Mouse (Mus musculus) limb, embryonic 12.5 days (tissue): ENCODE data around the gene Arf5. TPM values are rescaled to one million over a fixed set of nuclear protein-coding genes. Genes with fewer than 3 reads are reported as not detected.

Experiments
- ATAC-seq: fragments of 200-750 bp; cut with Nextera tagmentation; 2 replicates; pipeline ENCODE4 v1.8.0; 2017; ENCODE audit warnings: low read depth, moderate TSS enrichment; ENCODE audit not compliant: insufficient number of reproducible peaks, insufficient read depth, low FRiP score, low TSS enrichment
- H3K27ac ChIP-seq: fragments of 300-500 bp; sonication (generic); 2 replicates; pipeline ENCODE4 v1.5.1; 2016; ENCODE audit warnings: mild to moderate bottlenecking, moderate library complexity
- H3K27me3 ChIP-seq: fragments of 300-500 bp; sonication (generic); 2 replicates; pipeline ENCODE4 v1.6.1; 2016; ENCODE audit warnings: mild to moderate bottlenecking, moderate library complexity
- H3K36me3 ChIP-seq: fragments of 300-500 bp; sonication (generic); 2 replicates; pipeline ENCODE4 v1.6.1; 2016; ENCODE audit warnings: mild to moderate bottlenecking, moderate library complexity
- H3K4me1 ChIP-seq: fragments of 300-500 bp; sonication (generic); replicated peaks from 2 replicates; pipeline ENCODE4 v1.6.1; 2016
- H3K4me2 ChIP-seq: fragments of 300-500 bp; sonication (generic); 2 replicates; pipeline ENCODE4 v1.6.1; 2016; ENCODE audit warnings: mild to moderate bottlenecking, moderate library complexity
- H3K4me3 ChIP-seq: fragments of 300-500 bp; sonication (generic); replicated peaks from 2 replicates; pipeline ENCODE4 v1.5.1; 2016; ENCODE audit warnings: mild to moderate bottlenecking
- H3K9ac ChIP-seq: fragments of 300-500 bp; sonication (generic); replicated peaks from 2 replicates; pipeline ENCODE4 v1.6.1; 2016; ENCODE audit warnings: mild to moderate bottlenecking, moderate library complexity
- H3K9me3 ChIP-seq: fragments of 300-500 bp; sonication (generic); 2 replicates; pipeline ENCODE4 v1.6.1; 2016; ENCODE audit warnings: mild to moderate bottlenecking, moderate library complexity
- WGBS: fragments of 180-500 bp; shearing (Covaris S2); methylation state at CpG from one replicate; pipeline ENCODE4 v1.1.7; 2016; 5-methylcytosine and 5-hydroxymethylcytosine counted together
- polyA plus RNA-seq: library from polyadenylated mRNA; unstranded; fragments of >200 nt; fragmentation: Nextera tagmentation; extraction: Ambion mirVana; gene quantifications from 2 replicates; pipeline ENCODE4 v1.2.1, GENCODE M21; 2016

Arf5 gene
- 335 and 342 TPM in 2 replicates for polyA plus RNA-seq

- Histone ChIP-seq H3K4me1 (peaks cover 34% of the 10 kb centered on the region), H3K36me3 (peaks cover 36% of the 10 kb centered on the region), H3K9ac (peak within 1 kb of the TSS; percentile 91), H3K4me3 (peak within 1 kb of the TSS; percentile 86), H3K27ac (peak within 1 kb of the TSS; percentile 85), H3K4me2 (peak within 1 kb of the TSS; percentile 95), H3K27me3 (no peaks in the 10 kb centered on the region), H3K9me3 (no peaks in the 10 kb centered on the region)
- WGBS = 2% methylated on average over 33 of the region's 42 CpGs
- peak; percentile 60 for ATAC-seq
Observed at GRCm38 (mm10) chr6:28423313-28423712, at the start of gene Arf5. Arf5 (plus strand) TSS chr6:28423560.

DNA sequence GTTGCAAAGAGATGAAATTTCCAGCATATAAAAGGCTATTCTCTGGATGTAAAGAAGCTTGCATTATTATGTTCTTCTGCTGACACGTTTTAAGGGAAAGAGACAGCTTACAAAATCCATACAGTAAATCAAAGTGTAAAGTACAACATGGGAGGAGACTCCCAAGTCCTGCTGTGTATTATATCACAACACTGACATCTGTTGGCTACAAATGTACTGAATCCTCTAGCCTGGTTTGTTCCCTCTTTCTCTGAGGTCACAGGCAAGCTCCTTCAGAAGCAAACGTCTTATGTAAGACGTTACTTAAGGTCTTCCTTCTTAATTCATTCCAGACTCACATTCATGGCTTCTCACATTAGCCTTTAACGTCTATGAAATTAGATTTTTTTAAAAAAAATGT, 41.4 kb upstream of the Arf5 start:
- Histone ChIP-seq H3K4me1 (no peaks in the 10 kb centered on the region), H3K9ac (no peak overlapping the region), H3K9me3 (no peaks in the 10 kb centered on the region), H3K4me2 (no peak overlapping the region), H3K4me3 (no peak overlapping the region), H3K27ac (no peak overlapping the region), H3K27me3 (no peaks in the 10 kb centered on the region), H3K36me3 (no peaks in the 10 kb centered on the region)
- WGBS = 38% methylated on average over 4 of the region's 4 CpGs
- ATAC-seq = no peak

DNA sequence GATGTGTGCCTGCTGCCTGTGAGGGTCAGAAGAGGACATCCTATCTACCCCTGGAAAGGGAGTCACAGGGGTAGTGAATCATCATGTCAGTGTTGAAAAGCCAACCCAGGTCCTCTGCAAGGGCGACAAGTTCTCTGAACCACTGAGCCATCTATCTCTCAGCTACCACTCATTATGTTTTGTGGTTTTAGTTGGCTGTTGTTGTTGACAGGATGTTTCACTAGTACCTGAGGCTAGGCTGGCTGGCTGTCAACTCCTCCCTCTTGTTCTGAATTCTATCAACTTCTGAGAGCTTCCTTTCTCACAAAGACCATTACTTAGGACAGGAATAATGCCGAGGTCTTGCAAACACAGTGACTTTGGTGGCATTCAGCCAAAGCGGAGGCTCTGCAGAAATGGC, 38.2 kb upstream of the Arf5 start:
- Histone ChIP-seq H3K4me2 (no peak overlapping the region), H3K4me1 (no peaks in the 10 kb centered on the region), H3K9ac (no peak overlapping the region), H3K27me3 (no peaks in the 10 kb centered on the region), H3K9me3 (no peaks in the 10 kb centered on the region), H3K27ac (no peak overlapping the region), H3K4me3 (no peak overlapping the region), H3K36me3 (no peaks in the 10 kb centered on the region)
- 89% methylated on average over 3 of the region's 3 CpGs for WGBS
- no peak for ATAC-seq

- Histone ChIP-seq H3K27ac (no peak overlapping the region), H3K4me1 (no peaks in the 10 kb centered on the region), H3K9me3 (no peaks in the 10 kb centered on the region), H3K27me3 (no peaks in the 10 kb centered on the region), H3K9ac (no peak overlapping the region), H3K36me3 (no peaks in the 10 kb centered on the region), H3K4me2 (no peak overlapping the region), H3K4me3 (no peak overlapping the region)
- no peak for ATAC-seq
- WGBS = 82% methylated on average over 3 of the region's 3 CpGs
Observed at GRCm38 (mm10) chr6:28389038-28389437, 34.3 kb upstream of the Arf5 start.

DNA sequence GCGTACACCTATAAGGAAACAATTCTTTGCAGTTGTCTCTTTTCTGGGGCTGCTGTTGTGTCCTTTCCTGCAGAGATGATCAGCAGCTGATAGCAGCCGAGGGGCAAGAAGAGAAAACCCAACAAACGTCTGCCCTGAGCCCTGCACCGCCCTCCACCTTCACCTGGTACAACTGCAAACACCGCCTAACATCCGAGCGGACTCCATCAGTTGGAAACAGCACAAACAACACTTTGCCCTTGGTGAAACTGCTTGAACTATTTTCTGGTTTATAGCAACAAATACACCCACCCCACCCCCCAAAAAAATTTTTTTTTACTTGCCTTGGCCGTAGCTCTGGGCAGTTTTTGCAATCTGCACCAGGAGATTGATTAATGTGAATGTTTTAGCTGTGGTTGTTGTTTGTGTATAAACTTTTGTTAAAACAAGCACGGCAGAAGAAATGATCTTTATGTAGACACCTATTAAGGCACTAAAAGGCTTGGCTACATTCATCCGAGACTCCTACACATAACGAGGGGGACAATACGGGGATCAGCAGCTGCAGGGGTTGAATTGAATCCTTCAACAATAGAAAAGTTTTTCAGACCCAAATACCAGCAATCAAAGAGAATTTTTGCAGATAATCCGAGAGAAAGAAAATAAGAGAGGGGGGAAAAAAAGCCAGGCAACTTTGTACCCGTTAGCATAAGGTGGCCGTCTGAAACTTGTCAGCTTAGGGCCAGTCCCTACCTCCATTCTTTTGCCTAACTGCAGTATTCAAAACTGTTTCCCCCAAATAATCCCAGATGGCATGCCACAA, 27.1 kb upstream of the Arf5 start:
- Histone ChIP-seq H3K27ac (no peak overlapping the region), H3K36me3 (no peaks in the 10 kb centered on the region), H3K4me1 (peaks cover 10% of the 10 kb centered on the region; the same call in 1 of the 2 replicates), H3K4me3 (peak overlapping the region; percentile 47), H3K4me2 (peak overlapping the region; percentile 65), H3K9ac (no peak overlapping the region), H3K9me3 (0 out of 2 replicates have a peak, but pooled peaks cover 2% of the 10 kb centered on the region), H3K27me3 (peaks cover 28% of the 10 kb centered on the region)
- no peak for ATAC-seq
- 25% methylated on average over 15 of the region's 15 CpGs for WGBS

- H3K27ac ChIP-seq = no peak overlapping the region
- peak overlapping the region; percentile 8; the same call in 1 of the 2 replicates for H3K9ac ChIP-seq
- peaks cover 10% of the 10 kb centered on the region; the same call in 1 of the 2 replicates for H3K4me1 ChIP-seq
- H3K4me3 ChIP-seq = peak overlapping the region; percentile 47
- H3K4me2 ChIP-seq = peak overlapping the region; percentile 65
- ATAC-seq = no peak
- 0 out of 2 replicates have a peak, but pooled peaks cover 2% of the 10 kb centered on the region for H3K9me3 ChIP-seq
- no peaks in the 10 kb centered on the region for H3K36me3 ChIP-seq
- peaks cover 28% of the 10 kb centered on the region for H3K27me3 ChIP-seq
- 1% methylated on average over 19 of the region's 19 CpGs for WGBS
Observed at GRCm38 (mm10) chr6:28396853-28397457, 26.4 kb upstream of the Arf5 start.

DNA sequence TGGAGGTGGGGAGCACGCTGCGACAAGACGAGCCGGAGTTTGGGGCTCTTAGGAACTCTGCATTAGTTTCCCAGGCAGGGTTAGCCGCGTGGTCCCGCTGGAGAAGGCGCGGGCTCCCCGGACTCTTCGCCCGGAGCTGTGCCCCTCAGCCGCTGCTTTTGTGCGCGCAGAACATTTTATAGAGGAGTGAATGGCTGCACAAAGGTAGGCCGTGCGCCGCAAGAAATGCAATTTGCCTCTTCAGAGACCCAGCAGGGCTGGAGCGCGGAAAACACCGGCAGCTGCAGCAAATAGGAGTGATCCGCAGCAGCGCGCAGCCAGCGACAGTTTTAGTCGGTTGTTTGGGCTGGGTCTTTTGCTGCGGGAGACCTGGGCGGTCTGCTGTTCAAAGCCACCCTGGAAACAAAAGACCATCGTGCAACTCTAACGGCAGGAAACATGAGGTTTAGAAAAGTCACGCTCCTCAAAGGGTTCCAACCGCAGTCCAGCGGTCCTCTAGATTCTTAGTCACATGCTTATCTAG, 25.6 kb upstream of the Arf5 start, which contains the start of gene Zfp800:
TSS of gene Zfp800 (minus strand) at position 325 of the 523 bp plus-strand sequence.
- Histone ChIP-seq H3K36me3 (no peaks in the 10 kb centered on the region), H3K4me3 (peak within 1 kb of the TSS; percentile 47), H3K9ac (peak within 1 kb of the TSS; percentile 54), H3K27ac (no peak within 1 kb of the TSS), H3K9me3 (0 out of 2 replicates have a peak, but pooled peaks cover 2% of the 10 kb centered on the region), H3K4me1 (peaks cover 10% of the 10 kb centered on the region; the same call in 1 of the 2 replicates), H3K4me2 (peak within 1 kb of the TSS; percentile 65), H3K27me3 (peaks cover 28% of the 10 kb centered on the region)
- peak; percentile 22; the same call in 1 of the 2 replicates for ATAC-seq
- WGBS = 1% methylated on average over 33 of the region's 33 CpGs

DNA sequence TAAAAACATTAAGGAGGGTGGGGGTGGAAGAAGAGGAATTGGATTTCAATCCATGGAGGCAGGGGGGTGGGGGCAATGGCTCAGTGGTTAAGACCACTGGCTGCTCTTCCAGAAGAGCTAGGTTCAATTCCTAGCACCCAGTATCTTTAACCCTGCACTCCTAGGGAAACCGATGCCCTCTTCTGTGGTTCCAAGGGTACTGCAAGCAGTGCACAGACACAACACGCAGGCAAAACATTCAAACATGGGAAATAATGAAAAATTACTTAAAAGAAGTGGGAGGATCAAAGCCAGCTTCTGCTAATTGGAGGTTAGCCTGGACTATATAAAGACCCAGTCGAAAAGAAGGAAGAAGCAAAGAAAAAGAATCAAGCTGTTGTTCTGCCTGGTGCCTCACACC, 24.6 kb upstream of the Arf5 start:
- WGBS = 85% methylated on average over 3 of the region's 3 CpGs
- no peak for ATAC-seq
- Histone ChIP-seq H3K4me1 (peaks cover 10% of the 10 kb centered on the region; the same call in 1 of the 2 replicates), H3K9ac (no peak overlapping the region), H3K27me3 (peaks cover 28% of the 10 kb centered on the region), H3K4me2 (no peak overlapping the region), H3K4me3 (no peak overlapping the region), H3K9me3 (0 out of 2 replicates have a peak, but pooled peaks cover 2% of the 10 kb centered on the region), H3K27ac (no peak overlapping the region), H3K36me3 (no peaks in the 10 kb centered on the region)

DNA sequence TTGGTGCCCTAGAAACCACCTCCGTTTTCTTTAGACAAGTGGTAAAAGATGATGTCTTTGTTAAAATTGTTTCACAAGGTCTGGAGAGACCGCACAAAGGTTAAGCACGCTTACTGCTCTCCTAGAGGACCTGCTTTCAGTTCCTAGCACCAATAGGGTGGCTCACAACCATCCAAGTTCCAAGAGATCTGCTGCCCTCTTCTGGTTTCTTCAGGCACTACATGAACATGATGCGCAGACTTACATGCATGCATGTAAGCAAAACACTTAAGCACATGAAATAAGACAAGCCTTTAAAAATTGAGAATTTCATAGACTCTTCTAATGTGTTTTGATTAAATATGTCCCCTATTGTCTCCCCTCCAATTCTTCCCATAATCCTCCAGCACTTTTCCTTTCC, 23.6 kb upstream of the Arf5 start:
- H3K4me1 ChIP-seq = peaks cover 10% of the 10 kb centered on the region; the same call in 1 of the 2 replicates
- no peak for ATAC-seq
- 85% methylated on average over 4 of the region's 4 CpGs for WGBS
- peaks cover 28% of the 10 kb centered on the region for H3K27me3 ChIP-seq
- no peak overlapping the region for H3K9ac ChIP-seq
- 0 out of 2 replicates have a peak, but pooled peaks cover 2% of the 10 kb centered on the region for H3K9me3 ChIP-seq
- H3K27ac ChIP-seq = no peak overlapping the region
- H3K36me3 ChIP-seq = no peaks in the 10 kb centered on the region
- H3K4me3 ChIP-seq = no peak overlapping the region
- H3K4me2 ChIP-seq = no peak overlapping the region

GRCm38 (mm10) chr6:28410053-28410452, 13.3 kb upstream of the Arf5 start:
- Histone ChIP-seq H3K4me3 (no peak overlapping the region), H3K27me3 (no peaks in the 10 kb centered on the region), H3K36me3 (peaks cover 6% of the 10 kb centered on the region; the same call in 1 of the 2 replicates), H3K9me3 (no peaks in the 10 kb centered on the region), H3K4me2 (no peak overlapping the region), H3K27ac (no peak overlapping the region), H3K9ac (no peak overlapping the region), H3K4me1 (no peaks in the 10 kb centered on the region)
- no peak for ATAC-seq
- WGBS = 87% methylated on average over 9 of the region's 9 CpGs

DNA sequence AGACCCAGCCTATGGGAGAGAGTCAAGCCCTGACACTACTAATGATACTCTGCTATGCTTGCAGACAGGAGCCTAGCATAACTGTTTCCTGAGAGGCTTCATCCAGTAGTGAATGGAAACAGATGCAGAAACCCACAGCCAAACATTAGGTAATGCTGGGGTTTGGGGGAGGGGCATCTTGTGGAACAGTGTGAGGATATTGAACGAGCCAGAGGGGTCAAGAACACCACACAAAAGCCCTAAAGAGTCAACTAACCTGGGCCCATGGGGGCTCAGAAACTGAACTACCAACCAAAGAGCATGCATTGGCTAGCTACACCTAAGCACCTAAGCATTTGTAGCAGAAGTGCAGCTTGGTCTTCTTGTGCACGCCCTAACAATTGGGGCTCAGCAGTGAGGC, 12.1 kb upstream of the Arf5 start:
- Histone ChIP-seq H3K27me3 (no peaks in the 10 kb centered on the region), H3K9me3 (no peaks in the 10 kb centered on the region; the same call in 1 of the 2 replicates), H3K36me3 (peaks cover 18% of the 10 kb centered on the region), H3K4me1 (no peaks in the 10 kb centered on the region), H3K4me3 (no peak overlapping the region), H3K9ac (no peak overlapping the region), H3K4me2 (no peak overlapping the region), H3K27ac (no peak overlapping the region)
- 73% methylated on average over 2 of the region's 2 CpGs for WGBS
- no peak for ATAC-seq
